Mouse (Mus musculus) midbrain, embryonic 14.5 days (tissue): ENCODE measurements around the gene Aanat. TPM values are rescaled to one million over a fixed set of nuclear protein-coding genes. Genes with fewer than 3 reads are reported as not detected.

ENCODE experiments used
- ATAC-seq: fragments of 200-750 bp; cut with Nextera tagmentation; 2 replicates; pipeline ENCODE4 v1.8.0; 2017; ENCODE audit warnings: moderate number of reproducible peaks, moderate library complexity; ENCODE audit not compliant: low FRiP score, low TSS enrichment
- DNase-seq: peaks from one replicate; pipeline ENCODE4 v3.0.0-alpha.2; 2015
- H3K27ac ChIP-seq: fragments of 300-500 bp; sonication (generic); replicated peaks from 2 replicates; pipeline ENCODE4 v1.5.1; 2014; ENCODE audit warnings: mild to moderate bottlenecking, low read depth, low read length, moderate library complexity
- H3K27me3 ChIP-seq: fragments of 300-500 bp; sonication (generic); 2 replicates; pipeline ENCODE4 v1.6.1; 2014; ENCODE audit warnings: low read length, control low read depth, mixed read lengths; ENCODE audit not compliant: control insufficient read depth, insufficient read depth
- H3K36me3 ChIP-seq: fragments of 300-500 bp; sonication (generic); 2 replicates; pipeline ENCODE4 v1.6.1; 2014; ENCODE audit warnings: low read length, control low read depth; ENCODE audit not compliant: control insufficient read depth, insufficient read depth
- H3K4me1 ChIP-seq: fragments of 300-500 bp; sonication (generic); 2 replicates; pipeline ENCODE4 v1.6.1; 2014; ENCODE audit warnings: mild to moderate bottlenecking, antibody characterized with exemption, low read length, control low read depth; ENCODE audit not compliant: control insufficient read depth, insufficient read depth
- H3K4me2 ChIP-seq: fragments of 300-500 bp; sonication (generic); 2 replicates; pipeline ENCODE4 v1.6.1; 2014; ENCODE audit warnings: mild to moderate bottlenecking, low read length, moderate library complexity
- H3K4me3 ChIP-seq: fragments of 300-500 bp; sonication (generic); replicated peaks from 2 replicates; pipeline ENCODE4 v1.5.1; 2014; ENCODE audit warnings: low read depth, low read length
- H3K9ac ChIP-seq: fragments of 300-500 bp; sonication (generic); replicated peaks from 2 replicates; pipeline ENCODE4 v1.6.1; 2014; ENCODE audit warnings: mild to moderate bottlenecking, low read length, moderate library complexity
- H3K9me3 ChIP-seq: fragments of 300-500 bp; sonication (generic); 2 replicates; pipeline ENCODE4 v1.6.1; 2016; ENCODE audit warnings: low read length, control low read depth, mixed read lengths; ENCODE audit not compliant: control insufficient read depth
- WGBS: fragments of 180-500 bp; shearing (Covaris S2); extraction: QIAGEN DNeasy Blood & Tissue Kit; methylation state at CpG from one replicate; pipeline ENCODE4 v1.1.7; 2014; 5-methylcytosine and 5-hydroxymethylcytosine counted together
- polyA plus RNA-seq: library from polyadenylated mRNA; unstranded; fragments of >200 nt; fragmentation: Nextera tagmentation; extraction: Ambion mirVana; gene quantifications from 2 replicates; pipeline ENCODE4 v1.2.1, GENCODE M21; 2014

The Aanat gene
- polyA plus RNA-seq, 1 experiment from 2014 or later = 0.49 TPM

DNA sequence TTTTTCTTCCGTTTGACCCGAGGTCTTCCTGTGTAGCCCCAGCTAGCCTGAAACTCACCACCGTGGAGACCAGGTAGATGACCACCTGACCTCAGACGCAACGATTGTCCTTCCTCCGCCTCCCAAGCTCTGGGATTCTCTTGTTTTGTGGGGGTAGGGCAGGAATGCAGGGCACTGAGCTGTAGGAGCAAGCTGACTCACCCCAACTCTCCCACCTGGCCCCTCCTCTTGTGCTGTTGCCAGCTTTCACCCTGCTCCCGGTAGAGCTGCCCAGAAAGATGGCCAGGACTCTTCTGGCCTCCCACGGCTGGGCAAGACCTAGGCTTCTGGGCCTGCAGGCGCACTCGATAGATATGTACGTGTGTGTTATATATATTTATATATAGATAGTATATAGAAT, 59.9 kb downstream of the Aanat start:
- H3K9me3 ChIP-seq = no peaks in the 10 kb centered on the region
- no peak overlapping the region for H3K4me3 ChIP-seq
- WGBS = 81% methylated on average over 11 of the region's 11 CpGs

DNA sequence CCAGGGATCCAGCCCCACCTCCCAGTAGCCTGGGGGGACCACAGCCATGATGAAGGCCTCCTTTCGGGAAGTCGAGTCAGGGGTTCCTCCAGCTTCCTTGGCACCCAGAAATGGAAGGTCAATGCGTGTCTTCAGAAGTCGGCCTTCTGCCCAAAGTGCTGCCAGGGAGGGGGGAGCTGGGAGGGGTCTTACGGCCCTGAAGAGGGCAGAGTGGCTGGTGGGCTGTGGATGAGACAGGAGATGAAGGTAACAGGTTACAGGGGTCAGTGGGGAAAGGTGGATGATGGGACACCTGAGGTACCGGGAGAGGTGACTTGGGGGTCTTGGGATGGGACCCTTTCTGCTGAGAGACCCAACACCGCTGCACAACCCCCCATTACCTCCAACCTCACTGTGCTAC, 60.5 kb downstream of the Aanat start:
- no peak overlapping the region for H3K4me2 ChIP-seq
- no peaks in the 10 kb centered on the region for H3K27me3 ChIP-seq
- no peak for ATAC-seq
- no peaks in the 10 kb centered on the region for H3K9me3 ChIP-seq
- DNase-seq = no peak
- 85% methylated on average over 7 of the region's 7 CpGs for WGBS
- H3K4me1 ChIP-seq = peaks cover 11% of the 10 kb centered on the region
- H3K27ac ChIP-seq = no peak overlapping the region
- H3K9ac ChIP-seq = no peak overlapping the region
- H3K4me3 ChIP-seq = no peak overlapping the region
- H3K36me3 ChIP-seq = 0 out of 2 replicates have a peak, but pooled peaks cover 5% of the 10 kb centered on the region

More for the DNA sequence above, 59.9 kb downstream of the Aanat start:
- Histone ChIP-seq H3K36me3 (0 out of 2 replicates have a peak, but pooled peaks cover 5% of the 10 kb centered on the region), H3K27ac (no peak overlapping the region), H3K9ac (no peak overlapping the region), H3K4me2 (no peak overlapping the region), H3K4me1 (peaks cover 11% of the 10 kb centered on the region), H3K27me3 (no peaks in the 10 kb centered on the region)
- DNase-seq = no peak
- ATAC-seq = no peak

Other genes with a start within 250 kb of the Aanat start
- gene Rnf157, start 173.4 kb upstream of the Aanat start, polyA plus RNA-seq = 45.5 and 50.2 TPM in 2 replicates
- 77.5 and 87.8 TPM in 2 replicates for gene Ubald2, start 152.3 kb upstream of the Aanat start, polyA plus RNA-seq
- gene Qrich2, start 120.2 kb upstream of the Aanat start, polyA plus RNA-seq = 0.09 TPM in 1 of 2 replicates, not detected in the other
- gene Prpsap1, start 92.2 kb upstream of the Aanat start, polyA plus RNA-seq = 171 and 174 TPM in 2 replicates
- gene Sphk1, start 55.5 kb upstream of the Aanat start, polyA plus RNA-seq = 5.4 and 6.0 TPM in 2 replicates
- gene Ube2o, start 5.0 kb upstream of the Aanat start, polyA plus RNA-seq = 26.1 and 26.9 TPM in 2 replicates
- 0.61 and 0.63 TPM in 2 replicates for gene Rhbdf2, start 40.6 kb downstream of the Aanat start, polyA plus RNA-seq
- gene Prcd, start 67.1 kb downstream of the Aanat start, polyA plus RNA-seq = 1.6 and 3.3 TPM in 2 replicates
- gene Cygb, start 67.9 kb downstream of the Aanat start, polyA plus RNA-seq = 19.1 and 24.0 TPM in 2 replicates
- not detected in 2 replicates for gene St6galnac1, start 189.1 kb downstream of the Aanat start, polyA plus RNA-seq
- gene Mxra7, start 241.6 kb downstream of the Aanat start, polyA plus RNA-seq = 20.7 and 20.9 TPM in 2 replicates